Mouse (Mus musculus): ENCODE results near the gene Ptcd3. TPM values are rescaled to one million over a fixed set of nuclear protein-coding genes. Genes with fewer than 3 reads are reported as not detected.
"Not testable (repeated sequence)": the region's sequence is repeated elsewhere in the genome, so short reads cannot be mapped to it uniquely, and the experiment has no call there.

The Ptcd3 gene
- polyA plus RNA-seq, 1 experiment from 2014 or later: 151 TPM

GRCm38 (mm10) chr6:71846906-71847305 lies 61.6 kb downstream of the Ptcd3 start:
- H3K4me1 ChIP-seq (ENCODE audit: control insufficient read depth, insufficient read depth, low read length); ATAC-seq (replicated peaks; ENCODE audit: insufficient number of reproducible peaks, low FRiP score, low TSS enrichment, low read depth); H3K27ac ChIP-seq (replicated peaks; ENCODE audit: low read depth, low read length); H3K36me3 ChIP-seq (replicated peaks; ENCODE audit: control insufficient read depth, insufficient read depth, low read depth, low read length); H3K9ac ChIP-seq (replicated peaks; ENCODE audit: low read length); H3K4me3 ChIP-seq (ENCODE audit: low read depth, low read length); DNase-seq (ENCODE audit: low spot score); H3K27me3 ChIP-seq (ENCODE audit: control insufficient read depth, insufficient read depth, low read length); H3K9me3 ChIP-seq (replicated peaks; ENCODE audit: control insufficient read depth, low read length); H3K4me2 ChIP-seq (ENCODE audit: low read depth, low read length): not testable (repeated sequence)
- 95% methylated on average over 6 of the region's 6 CpGs for WGBS

- H3K36me3 ChIP-seq (replicated peaks; ENCODE audit: control insufficient read depth, insufficient read depth, low read depth, low read length): no peaks in the 10 kb centered on the region
- no peaks in the 10 kb centered on the region for H3K27me3 ChIP-seq (ENCODE audit: control insufficient read depth, insufficient read depth, low read length)
- H3K9me3 ChIP-seq (replicated peaks; ENCODE audit: control insufficient read depth, low read length): no peaks in the 10 kb centered on the region
- no peaks in the 10 kb centered on the region for H3K4me1 ChIP-seq (ENCODE audit: control insufficient read depth, insufficient read depth, low read length)
- no peak overlapping the region for H3K27ac ChIP-seq (replicated peaks; ENCODE audit: low read depth, low read length)
- no peak overlapping the region for H3K4me3 ChIP-seq (ENCODE audit: low read depth, low read length)
- DNase-seq (ENCODE audit: low spot score): no peak
- 95% methylated on average over 1 of the region's 1 CpGs for WGBS
- H3K9ac ChIP-seq (replicated peaks; ENCODE audit: low read length): no peak overlapping the region
- no peak overlapping the region for H3K4me2 ChIP-seq (ENCODE audit: low read depth, low read length)
- ATAC-seq (replicated peaks; ENCODE audit: insufficient number of reproducible peaks, low FRiP score, low TSS enrichment, low read depth): no peak
These were observed 67.8 kb downstream of the Ptcd3 start for GRCm38 (mm10) chr6:71840597-71841290.

DNA sequence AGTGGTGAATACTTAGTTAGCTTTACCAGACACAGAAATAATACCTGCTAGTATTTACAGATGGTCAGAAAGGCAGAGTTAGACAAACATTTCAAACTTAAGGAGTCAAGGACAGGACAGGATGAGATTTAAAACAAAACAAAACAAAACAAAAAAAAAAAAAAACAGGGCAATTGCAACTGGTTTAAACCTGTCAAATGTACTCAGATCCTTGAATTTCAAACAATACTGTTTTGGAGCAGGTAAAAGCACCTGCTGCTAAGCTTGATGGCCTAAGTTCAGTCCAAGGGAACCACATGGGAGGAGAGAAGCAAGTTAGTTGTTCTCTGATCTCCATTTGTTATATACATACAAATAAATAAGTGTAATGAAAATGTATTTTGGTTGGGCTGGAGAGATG lies 68.7 kb downstream of the Ptcd3 start:
- Histone ChIP-seq H3K9ac (replicated peaks; ENCODE audit: low read length) (no peak overlapping the region), H3K27me3 (ENCODE audit: control insufficient read depth, insufficient read depth, low read length) (no peaks in the 10 kb centered on the region), H3K36me3 (replicated peaks; ENCODE audit: control insufficient read depth, insufficient read depth, low read depth, low read length) (no peaks in the 10 kb centered on the region), H3K4me1 (ENCODE audit: control insufficient read depth, insufficient read depth, low read length) (no peaks in the 10 kb centered on the region), H3K4me2 (ENCODE audit: low read depth, low read length) (no peak overlapping the region), H3K27ac (replicated peaks; ENCODE audit: low read depth, low read length) (no peak overlapping the region), H3K4me3 (ENCODE audit: low read depth, low read length) (no peak overlapping the region), H3K9me3 (replicated peaks; ENCODE audit: control insufficient read depth, low read length) (no peaks in the 10 kb centered on the region)
- ATAC-seq (replicated peaks; ENCODE audit: insufficient number of reproducible peaks, low FRiP score, low TSS enrichment, low read depth) (no peak), DNase-seq (ENCODE audit: low spot score) (no peak)

GRCm38 (mm10) chr6:71836811-71837210 lies 71.7 kb downstream of the Ptcd3 start:
- H3K36me3 ChIP-seq (replicated peaks; ENCODE audit: control insufficient read depth, insufficient read depth, low read depth, low read length): no peaks in the 10 kb centered on the region
- H3K4me2 ChIP-seq (ENCODE audit: low read depth, low read length): no peak overlapping the region
- WGBS: 80% methylated on average over 2 of the region's 2 CpGs
- H3K9me3 ChIP-seq (replicated peaks; ENCODE audit: control insufficient read depth, low read length): no peaks in the 10 kb centered on the region
- no peak overlapping the region for H3K9ac ChIP-seq (replicated peaks; ENCODE audit: low read length)
- no peaks in the 10 kb centered on the region for H3K27me3 ChIP-seq (ENCODE audit: control insufficient read depth, insufficient read depth, low read length)
- DNase-seq (ENCODE audit: low spot score) (no peak), ATAC-seq (replicated peaks; ENCODE audit: insufficient number of reproducible peaks, low FRiP score, low TSS enrichment, low read depth) (no peak)
- H3K4me3 ChIP-seq (ENCODE audit: low read depth, low read length): no peak overlapping the region
- no peaks in the 10 kb centered on the region for H3K4me1 ChIP-seq (ENCODE audit: control insufficient read depth, insufficient read depth, low read length)
- no peak overlapping the region for H3K27ac ChIP-seq (replicated peaks; ENCODE audit: low read depth, low read length)

GRCm38 (mm10) chr6:71831581-71831960 lies 77.0 kb downstream of the Ptcd3 start:
- H3K36me3 ChIP-seq (replicated peaks; ENCODE audit: control insufficient read depth, insufficient read depth, low read depth, low read length): no peaks in the 10 kb centered on the region
- peak overlapping the region; percentile 77 for H3K9ac ChIP-seq (replicated peaks; ENCODE audit: low read length)
- 0% methylated on average over 21 of the region's 21 CpGs for WGBS
- DNase-seq (ENCODE audit: low spot score) (peak; percentile 96), ATAC-seq (replicated peaks; ENCODE audit: insufficient number of reproducible peaks, low FRiP score, low TSS enrichment, low read depth) (peak; percentile 99)
- peak overlapping the region; percentile 35 for H3K4me2 ChIP-seq (ENCODE audit: low read depth, low read length)
- no peaks in the 10 kb centered on the region for H3K27me3 ChIP-seq (ENCODE audit: control insufficient read depth, insufficient read depth, low read length)
- peak overlapping the region; percentile 74 for H3K27ac ChIP-seq (replicated peaks; ENCODE audit: low read depth, low read length)
- H3K9me3 ChIP-seq (replicated peaks; ENCODE audit: control insufficient read depth, low read length): no peaks in the 10 kb centered on the region
- H3K4me1 ChIP-seq (ENCODE audit: control insufficient read depth, insufficient read depth, low read length): no peaks in the 10 kb centered on the region
- peak overlapping the region; percentile 85 for H3K4me3 ChIP-seq (ENCODE audit: low read depth, low read length)

DNA sequence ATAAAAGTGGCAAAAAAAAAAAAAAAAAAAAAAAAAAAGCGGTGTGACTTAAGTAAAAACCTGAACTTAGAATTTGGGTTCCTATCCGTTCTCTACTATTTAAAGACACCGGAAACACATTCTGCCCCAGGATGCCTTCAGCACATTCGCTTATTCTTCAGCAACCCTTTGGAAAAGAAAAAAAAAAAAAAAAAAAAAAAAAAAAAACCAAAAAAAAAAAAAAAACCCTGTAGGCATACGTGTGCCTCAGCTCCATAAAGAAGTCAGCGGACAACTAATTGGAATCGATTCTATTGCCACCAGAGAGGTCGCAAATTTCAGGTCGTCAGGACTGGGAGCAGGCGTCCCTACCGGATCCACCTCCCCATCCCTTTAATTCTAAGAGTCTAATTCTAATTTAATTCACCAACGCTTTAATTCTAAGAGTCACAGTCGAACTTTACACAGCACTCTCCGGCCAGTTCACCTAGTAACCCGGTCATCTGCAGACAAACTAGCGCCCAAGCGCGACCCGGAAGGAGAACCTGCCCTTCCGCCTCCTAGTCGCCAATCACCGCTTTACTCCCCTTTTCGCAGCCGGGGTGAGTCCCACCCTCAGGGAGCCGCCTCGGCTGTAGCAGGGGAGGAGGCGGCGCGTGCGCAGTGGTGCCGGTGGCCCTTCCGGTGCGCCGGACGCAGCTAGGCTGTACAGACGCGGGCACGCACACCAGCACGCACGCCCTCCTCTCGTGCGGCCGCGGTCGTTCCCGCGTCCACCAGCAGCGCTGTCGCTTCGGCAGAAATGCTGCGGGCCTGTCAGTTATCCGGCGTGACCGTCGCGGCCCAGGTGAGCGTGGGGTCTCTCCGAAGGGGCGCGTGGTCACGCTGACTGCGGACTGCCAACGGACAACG lies 77.6 kb downstream of the Ptcd3 start, which contains the start of gene Immt:
Gene Immt, plus strand, starts transcription at position 642 of the 891 bp plus-strand sequence.
- Histone ChIP-seq H3K36me3 (replicated peaks; ENCODE audit: control insufficient read depth, insufficient read depth, low read depth, low read length) (no peaks in the 10 kb centered on the region), H3K4me1 (ENCODE audit: control insufficient read depth, insufficient read depth, low read length) (no peaks in the 10 kb centered on the region), H3K4me3 (ENCODE audit: low read depth, low read length) (peak within 1 kb of the TSS; percentile 85), H3K9me3 (replicated peaks; ENCODE audit: control insufficient read depth, low read length) (no peaks in the 10 kb centered on the region), H3K27me3 (ENCODE audit: control insufficient read depth, insufficient read depth, low read length) (no peaks in the 10 kb centered on the region), H3K4me2 (ENCODE audit: low read depth, low read length) (peak within 1 kb of the TSS; percentile 35), H3K27ac (replicated peaks; ENCODE audit: low read depth, low read length) (peak within 1 kb of the TSS; percentile 74), H3K9ac (replicated peaks; ENCODE audit: low read length) (peak within 1 kb of the TSS; percentile 77)
- ATAC-seq (replicated peaks; ENCODE audit: insufficient number of reproducible peaks, low FRiP score, low TSS enrichment, low read depth): peak; percentile 99
- under 1% methylated on average over 64 of the region's 64 CpGs for WGBS
- DNase-seq (ENCODE audit: low spot score): peak; percentile 98

Other genes starting within 250 kb of the Ptcd3 start
- gene Reep1, start 201.2 kb downstream of the Ptcd3 start, polyA plus RNA-seq (2014; fragmentation: Nextera tagmentation; extraction: Ambion mirVana): 25.1 and 27.8 TPM in 2 replicates
- gene Mrpl35, start 81.8 kb downstream of the Ptcd3 start, polyA plus RNA-seq (2014; fragmentation: Nextera tagmentation; extraction: Ambion mirVana): 68.1 and 73.0 TPM in 2 replicates
- gene Immt, start 77.4 kb downstream of the Ptcd3 start, polyA plus RNA-seq (2014; fragmentation: Nextera tagmentation; extraction: Ambion mirVana): 189 and 192 TPM in 2 replicates
- 32.0 and 38.2 TPM in 2 replicates for gene Polr1a, start 303 bp upstream of the Ptcd3 start, polyA plus RNA-seq (2014; fragmentation: Nextera tagmentation; extraction: Ambion mirVana)
- gene St3gal5, start 188.8 kb upstream of the Ptcd3 start, polyA plus RNA-seq (2014; fragmentation: Nextera tagmentation; extraction: Ambion mirVana): 28.8 and 32.1 TPM in 2 replicates